Mouse (Mus musculus): ENCODE data around the gene Mnt. TPM values are rescaled to one million over a fixed set of nuclear protein-coding genes. Genes with fewer than 3 reads are reported as not detected.

Gene Mnt
- polyA plus RNA-seq, 1 experiment: 166 TPM

DNA sequence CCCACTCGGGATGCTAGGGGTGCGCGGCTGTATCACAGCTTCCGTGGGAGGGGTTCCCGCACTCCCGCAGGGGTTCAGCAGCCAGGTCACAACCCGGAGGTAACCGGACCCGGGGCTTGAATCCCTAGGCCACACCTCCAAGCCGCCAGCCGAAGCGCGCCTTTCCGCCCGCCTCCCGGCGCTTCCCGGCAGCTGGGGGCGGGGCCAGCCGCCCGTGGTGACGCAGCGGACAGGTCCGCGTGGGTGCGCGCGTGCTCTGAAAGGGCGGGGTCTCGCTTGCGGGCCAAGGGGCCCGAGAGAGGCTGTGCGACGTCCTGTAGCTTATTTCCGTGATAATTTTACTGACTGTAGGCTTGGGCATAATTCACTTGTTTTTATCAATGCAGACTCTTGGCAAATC, 7.7 kb downstream of the Mnt start:
- TF ChIP-seq GATA1 (IDR thresholded peaks at IDR 0.05; ENCODE audit: low read length): no peak

DNA sequence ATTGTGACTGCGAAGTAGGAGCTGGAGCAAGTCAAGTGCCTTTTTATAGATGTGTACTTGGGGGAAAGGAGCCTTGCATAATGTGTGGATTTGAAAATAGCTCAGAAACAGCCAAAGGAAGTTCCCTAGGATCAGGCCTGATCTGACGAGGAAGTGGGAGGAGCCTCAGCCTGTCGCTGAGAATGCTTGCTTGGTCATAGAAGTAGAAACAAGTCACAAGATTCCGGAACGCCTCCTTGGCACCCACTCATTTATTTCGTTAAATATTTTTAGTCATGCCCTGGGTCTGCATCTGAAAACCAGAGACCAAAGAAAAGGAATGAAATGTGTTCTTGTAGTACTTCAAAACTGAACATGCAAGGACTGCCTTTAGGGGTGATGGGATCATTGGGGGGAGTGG, 8.3 kb downstream of the Mnt start:
- no peak for TF ChIP-seq GATA1 (IDR thresholded peaks at IDR 0.05; ENCODE audit: low read length)

- no peak for TF ChIP-seq GATA1 (IDR thresholded peaks at IDR 0.05; ENCODE audit: low read length)
Observed at GRCm38 (mm10) chr11:74839860-74840715, 9.4 kb downstream of the Mnt start.

DNA sequence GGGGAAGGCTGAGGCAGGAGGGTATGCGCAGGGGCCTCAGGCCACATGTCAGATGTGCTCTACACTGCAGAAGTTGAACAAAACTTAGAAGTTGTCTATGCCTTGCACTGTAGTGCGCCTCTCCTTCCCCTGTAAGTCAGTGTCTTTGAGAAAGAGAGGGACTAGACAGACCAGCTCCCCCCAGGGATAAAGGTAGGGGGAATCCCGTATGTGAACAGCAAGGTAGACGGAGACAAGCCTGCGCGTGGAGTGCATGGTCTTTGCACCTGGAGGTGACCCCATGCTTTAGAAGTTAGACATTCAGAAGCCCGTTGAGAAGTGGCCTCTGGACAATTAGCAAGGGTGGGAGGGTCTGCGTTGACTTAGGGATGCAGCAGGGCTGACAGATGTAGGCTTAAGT, 10.0 kb downstream of the Mnt start:
- no peak for TF ChIP-seq GATA1 (IDR thresholded peaks at IDR 0.05; ENCODE audit: low read length)

- no peak for TF ChIP-seq GATA1 (IDR thresholded peaks at IDR 0.05; ENCODE audit: low read length)
Observed at GRCm38 (mm10) chr11:74841366-74841765, 10.6 kb downstream of the Mnt start.

- no peak for TF ChIP-seq GATA1 (IDR thresholded peaks at IDR 0.05; ENCODE audit: low read length)
Observed at GRCm38 (mm10) chr11:74842045-74842444, 11.3 kb downstream of the Mnt start.

DNA sequence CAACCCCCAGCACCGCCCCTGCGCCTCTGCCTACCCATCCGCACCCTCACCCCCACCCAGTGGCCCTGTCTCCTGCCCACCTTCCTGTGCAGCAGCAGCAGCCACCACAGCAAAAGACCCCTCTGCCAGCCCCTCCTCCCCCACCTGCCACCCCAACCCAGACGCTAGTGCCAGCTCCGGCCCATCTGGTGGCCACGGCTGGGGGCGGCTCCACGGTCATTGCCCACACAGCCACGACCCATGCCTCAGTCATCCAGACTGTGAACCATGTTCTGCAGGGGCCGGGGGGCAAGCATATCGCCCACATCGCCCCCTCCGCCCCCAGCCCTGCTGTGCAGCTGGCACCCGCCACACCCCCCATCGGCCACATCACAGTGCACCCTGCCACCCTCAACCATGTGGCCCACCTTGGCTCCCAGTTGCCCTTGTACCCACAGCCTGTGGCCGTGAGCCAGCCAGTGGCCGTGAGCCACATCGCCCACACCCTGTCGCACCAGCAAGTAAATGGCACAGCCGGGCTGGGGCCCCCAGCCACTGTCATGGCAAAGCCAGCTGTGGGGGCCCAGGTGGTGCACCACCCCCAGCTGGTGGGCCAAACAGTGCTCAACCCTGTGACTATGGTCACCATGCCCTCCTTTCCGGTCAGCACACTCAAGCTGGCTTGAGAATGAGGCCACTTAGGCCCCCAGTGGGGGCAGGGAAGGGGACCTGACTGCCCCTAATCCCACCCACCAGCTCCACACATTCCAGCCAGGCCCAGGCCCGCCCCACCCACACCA, 12.1 kb downstream of the Mnt start:
- no peak for TF ChIP-seq GATA1 (IDR thresholded peaks at IDR 0.05; ENCODE audit: low read length)

DNA sequence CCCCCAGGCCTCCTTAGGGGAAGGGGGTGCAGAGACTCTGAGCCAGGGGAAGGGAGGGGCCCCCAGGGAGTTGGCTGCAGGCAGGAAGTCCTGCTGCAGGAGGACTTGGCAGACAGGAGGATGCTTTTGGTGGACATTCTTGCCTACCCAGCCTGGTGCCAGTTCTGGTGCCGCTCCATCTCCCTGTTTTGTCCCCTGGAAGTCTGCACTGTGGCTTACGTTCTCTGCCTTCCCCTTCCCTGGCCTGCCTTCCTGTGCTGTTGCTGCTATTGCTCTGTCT, 12.7 kb downstream of the Mnt start:
- no peak for TF ChIP-seq GATA1 (IDR thresholded peaks at IDR 0.05; ENCODE audit: low read length)

DNA sequence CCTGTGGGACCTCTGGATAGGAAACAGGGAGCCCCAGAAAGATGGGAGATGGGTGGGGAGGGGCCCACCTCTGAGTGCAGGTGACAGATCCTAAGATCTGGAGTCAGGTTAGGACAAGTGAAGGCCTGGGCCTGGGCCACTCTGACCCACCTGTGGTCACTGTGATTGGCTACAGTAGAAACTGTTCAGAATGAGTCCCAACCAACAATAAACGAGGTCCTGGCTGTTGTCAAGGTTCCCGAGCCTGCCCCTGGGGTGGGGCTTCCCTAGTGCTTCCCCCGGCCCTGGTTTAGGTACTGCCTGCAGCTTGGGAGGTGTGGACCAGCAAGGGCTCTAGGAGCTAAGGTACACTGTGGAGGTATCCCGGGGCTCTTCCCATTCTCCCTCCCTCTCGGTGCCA, 13.0 kb downstream of the Mnt start:
- TF ChIP-seq GATA1 (IDR thresholded peaks at IDR 0.05; ENCODE audit: low read length): no peak

DNA sequence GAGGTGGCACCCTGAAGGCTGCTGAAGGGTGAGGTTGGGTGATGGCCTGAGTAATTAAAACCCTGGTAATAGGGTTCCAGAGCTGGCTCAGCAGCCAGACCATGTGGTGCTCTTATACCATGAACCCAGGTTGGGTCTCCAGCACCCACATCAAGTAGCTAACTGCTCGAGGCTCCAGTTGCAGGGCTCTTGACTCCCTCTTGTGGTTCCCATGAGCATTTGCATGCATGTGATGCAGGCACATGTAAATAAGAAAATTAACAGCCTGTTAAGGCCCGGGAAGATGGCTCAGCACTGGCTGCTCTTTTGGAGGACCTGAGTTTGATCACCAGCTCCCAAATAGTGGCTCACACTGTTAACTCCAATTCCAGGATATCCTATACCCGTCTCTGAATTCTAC, 15.1 kb downstream of the Mnt start:
- no peak for TF ChIP-seq GATA1 (IDR thresholded peaks at IDR 0.05; ENCODE audit: low read length)

- TF ChIP-seq GATA1 (IDR thresholded peaks at IDR 0.05; ENCODE audit: low read length): no peak
Observed at GRCm38 (mm10) chr11:74847919-74848521, 17.3 kb downstream of the Mnt start.

DNA sequence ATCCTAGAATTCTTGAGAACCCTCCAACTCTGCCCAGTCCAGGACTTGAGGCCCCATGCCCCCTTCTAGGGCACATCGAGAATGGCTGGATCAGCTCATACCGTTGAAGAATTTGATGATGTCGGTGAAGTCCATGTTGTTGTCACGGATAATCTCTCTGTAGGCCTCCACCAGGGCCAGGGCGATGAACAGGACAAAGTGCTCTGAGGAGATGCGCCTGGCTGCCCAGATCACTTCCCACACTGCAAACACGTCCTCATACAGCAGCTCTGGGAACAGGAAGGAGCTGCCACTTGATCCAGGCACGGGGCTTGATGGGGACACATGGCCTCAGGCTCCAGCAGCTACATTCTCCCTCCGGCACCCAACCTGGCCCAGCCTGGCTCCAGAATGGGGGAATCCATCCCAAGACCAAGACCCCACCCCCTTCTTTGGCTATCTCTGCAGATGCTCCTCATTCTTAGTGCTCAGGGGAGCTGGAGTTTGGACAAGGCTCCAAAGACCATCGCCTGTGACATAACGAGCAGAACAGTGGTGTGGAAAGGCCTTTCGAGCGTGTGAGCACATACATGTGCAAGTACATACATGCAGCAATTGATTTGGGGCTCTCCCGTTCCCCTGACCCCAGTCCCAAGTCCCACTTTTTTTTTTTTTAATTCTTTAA, 20.4 kb downstream of the Mnt start:
- no peak for TF ChIP-seq GATA1 (IDR thresholded peaks at IDR 0.05; ENCODE audit: low read length)

- no peak for TF ChIP-seq GATA1 (IDR thresholded peaks at IDR 0.05; ENCODE audit: low read length)
Observed at GRCm38 (mm10) chr11:74857756-74858155, 27.0 kb downstream of the Mnt start.

GRCm38 (mm10) chr11:74862129-74862528, 31.4 kb downstream of the Mnt start:
- TF ChIP-seq GATA1 (IDR thresholded peaks at IDR 0.05; ENCODE audit: low read length): no peak

DNA sequence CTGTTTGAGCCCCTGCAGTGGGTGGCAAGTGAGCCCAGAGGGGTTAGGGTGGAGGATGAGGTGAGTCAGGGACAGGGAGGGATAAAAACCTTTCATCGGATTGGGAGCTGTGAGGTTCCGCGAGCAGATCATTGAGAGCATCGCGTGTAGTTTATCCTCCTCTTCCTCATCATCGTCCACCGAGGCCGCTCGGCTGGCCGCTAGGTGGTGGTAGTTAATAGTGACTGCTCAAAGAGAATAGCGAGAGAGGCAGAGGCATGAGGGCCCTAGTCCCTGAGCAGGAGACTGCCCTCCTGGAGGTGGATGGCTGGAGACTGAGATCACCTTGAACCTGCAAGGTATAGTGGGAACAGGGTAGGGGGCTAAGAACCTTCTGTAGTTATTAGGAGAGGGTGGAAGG, 32.8 kb downstream of the Mnt start:
- TF ChIP-seq GATA1 (IDR thresholded peaks at IDR 0.05; ENCODE audit: low read length): no peak

- TF ChIP-seq GATA1 (IDR thresholded peaks at IDR 0.05; ENCODE audit: low read length): no peak
Observed at GRCm38 (mm10) chr11:74864421-74864820, 33.7 kb downstream of the Mnt start.
